Mouse (Mus musculus): ENCODE data around the gene Hmga2. TPM values are rescaled to one million over a fixed set of nuclear protein-coding genes. Genes with fewer than 3 reads are reported as not detected.

Hmga2 gene
- total RNA-seq, 2 experiments from 2014 or later, result not detected

GRCm38 (mm10) chr10:120429199-120429551, 47.1 kb downstream of the Hmga2 start:
- intact Hi-C loops (cut with DNase I), result no loop called here
- no peak for DNase-seq

GRCm38 (mm10) chr10:120428430-120429198, 47.7 kb downstream of the Hmga2 start:
- intact Hi-C loops (cut with DNase I), result no loop called here
- DNase-seq, result peak; percentile 55 to 63

- intact Hi-C loops (cut with DNase I), result no loop called here
- peak in 1 of 2 experiments; percentile 21 for DNase-seq
Observed at GRCm38 (mm10) chr10:120426086-120426610, 50.1 kb downstream of the Hmga2 start.

DNA sequence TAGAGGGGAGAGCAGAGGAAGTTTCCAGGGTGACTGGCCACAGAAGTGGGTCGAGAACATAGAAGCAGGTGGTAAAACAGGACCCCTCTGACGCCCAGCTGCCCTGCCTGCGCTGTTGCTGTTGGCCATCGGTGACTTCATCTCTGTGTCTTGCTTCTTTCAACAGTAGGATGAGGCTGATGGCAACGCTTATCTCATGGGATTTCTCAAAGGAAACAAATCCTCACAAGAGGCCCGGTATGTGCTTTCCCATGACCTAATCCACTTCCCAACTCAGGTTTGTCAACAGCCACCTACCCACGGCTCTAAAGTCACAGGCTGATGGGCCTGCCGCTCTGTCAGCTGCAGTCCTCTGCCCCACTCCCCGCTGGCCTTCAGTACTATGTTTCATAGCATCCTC, 52.3 kb downstream of the Hmga2 start:
- no peak for DNase-seq
- intact Hi-C loops (cut with DNase I), result no loop called here

DNA sequence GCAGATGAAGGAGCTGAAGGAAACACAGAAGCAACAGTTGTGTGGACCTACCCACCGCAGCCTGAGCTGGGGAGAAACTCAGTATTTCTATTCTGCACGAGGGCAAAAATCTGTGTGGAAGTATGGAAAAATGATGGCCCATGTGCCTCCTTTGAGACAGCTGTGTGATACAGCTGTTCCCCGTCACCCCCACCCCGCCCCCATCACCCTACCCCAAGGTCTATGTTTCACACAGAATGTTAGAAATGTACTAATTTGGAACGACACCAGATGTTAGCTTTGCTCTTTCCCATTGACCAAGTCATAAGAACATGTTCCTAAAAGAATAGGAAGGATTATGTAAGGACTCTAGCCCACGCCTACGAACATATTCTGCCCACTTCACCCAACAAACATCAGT, 53.0 kb downstream of the Hmga2 start:
- no peak for DNase-seq
- intact Hi-C loops (cut with DNase I), result no loop called here

DNA sequence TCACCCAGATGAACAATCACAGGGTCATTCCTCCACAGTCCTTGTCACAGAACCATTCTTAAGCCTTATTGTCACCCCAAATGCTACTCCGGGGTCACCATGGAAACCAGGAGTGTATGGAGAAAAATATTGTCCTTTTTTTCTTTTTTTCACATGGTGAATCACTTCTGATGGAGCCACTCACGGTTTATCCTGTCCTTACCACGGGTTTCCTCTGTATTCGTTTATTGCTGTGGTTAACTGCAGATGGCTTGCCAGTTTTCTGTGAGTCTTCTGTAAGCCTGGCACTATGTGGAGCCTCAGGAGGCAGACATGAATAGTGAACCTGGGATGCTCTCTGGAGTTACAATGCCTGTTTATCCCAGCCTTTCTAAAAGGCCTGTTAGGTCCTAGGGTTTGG, 53.4 kb downstream of the Hmga2 start:
- DNase-seq, result no peak
- intact Hi-C loops (cut with DNase I), result no loop called here

DNA sequence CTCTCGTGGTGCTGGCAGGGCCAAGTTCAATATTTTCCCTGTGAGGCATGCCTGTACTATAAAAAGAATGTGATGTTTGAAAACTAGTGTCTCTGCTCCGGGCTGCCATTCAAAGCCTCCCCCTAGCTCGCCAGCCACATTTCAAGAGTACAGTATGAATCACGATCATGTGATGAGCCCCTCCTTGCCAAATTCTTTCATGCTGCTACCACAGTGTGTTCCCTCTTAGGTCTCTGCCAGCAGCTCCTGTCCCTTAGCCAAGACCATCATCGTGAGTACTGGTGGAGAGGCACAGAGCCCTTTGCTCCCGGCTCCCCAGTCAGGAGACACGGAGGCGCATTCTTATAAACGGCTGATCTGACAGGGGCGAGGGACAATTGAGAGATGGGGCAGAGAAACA, 54.2 kb downstream of the Hmga2 start:
- intact Hi-C loops (cut with DNase I), result no loop called here
- peak; percentile 78 for DNase-seq

DNA sequence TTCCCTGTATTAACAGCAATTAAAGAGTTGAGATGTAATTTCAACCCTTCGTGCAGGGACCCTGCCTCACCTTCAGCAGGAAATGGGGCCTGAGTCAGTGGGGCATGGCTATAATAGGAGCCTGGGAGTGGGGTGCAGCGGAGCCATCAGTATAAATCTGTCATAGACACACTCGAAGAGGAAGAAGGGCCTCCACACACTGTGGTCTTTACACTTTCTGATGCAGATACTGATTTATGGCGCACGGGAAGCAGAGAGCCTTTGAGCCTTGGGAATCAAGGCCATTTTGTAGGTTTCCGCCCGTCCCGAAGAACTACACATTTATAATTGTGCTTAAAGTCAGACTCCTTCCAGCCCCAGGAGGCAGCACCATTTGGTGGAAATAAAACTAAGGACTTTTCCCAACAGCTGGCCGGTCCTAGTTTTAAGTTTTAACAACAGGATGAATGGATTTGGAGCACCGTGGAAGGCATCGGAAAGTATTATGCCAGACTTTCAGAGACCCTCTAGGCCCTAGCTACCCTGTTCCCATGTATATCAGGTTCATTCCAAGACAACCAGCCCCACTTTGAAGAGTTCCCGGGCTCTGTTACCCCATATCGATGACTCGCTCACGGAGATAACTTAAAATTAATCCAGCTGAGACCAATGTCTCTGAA, 55.2 kb downstream of the Hmga2 start:
- intact Hi-C loops (cut with DNase I), result no loop called here
- no peak for DNase-seq

DNA sequence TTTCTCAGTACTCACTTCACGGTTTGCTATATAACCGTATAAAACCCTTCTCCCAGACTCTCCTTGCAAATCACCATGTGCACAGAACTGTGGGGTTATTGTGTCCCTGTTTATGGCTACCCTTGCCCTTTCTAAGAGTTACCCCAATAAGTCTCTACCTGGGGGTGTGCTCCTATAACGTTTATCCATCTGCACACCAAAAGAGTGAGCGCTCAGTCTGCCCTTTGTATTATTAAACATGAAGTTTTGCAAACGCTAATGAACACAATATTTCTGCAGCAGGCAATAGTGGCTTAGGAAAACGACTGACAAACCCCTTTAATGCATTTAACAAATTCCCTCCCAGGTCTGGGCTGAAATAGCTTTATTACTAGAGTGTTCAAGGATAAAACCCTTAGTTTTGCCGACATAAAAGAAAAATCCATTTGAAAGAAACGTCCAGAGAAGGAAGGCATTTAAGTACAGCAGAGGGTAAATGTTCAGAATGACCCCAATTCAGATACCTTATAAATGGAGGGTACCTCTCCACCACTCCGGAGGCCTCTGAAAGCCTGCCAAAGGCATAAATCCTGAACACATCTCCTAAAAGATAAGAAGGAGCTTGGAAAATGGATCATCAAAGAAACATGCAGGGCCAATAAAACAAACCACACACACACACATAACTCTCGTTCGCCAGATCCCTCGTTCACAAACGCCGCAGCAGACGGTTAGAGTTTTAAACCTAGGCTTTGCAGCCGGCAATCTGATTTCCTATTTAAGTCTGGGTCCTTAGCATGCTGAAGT, 57.3 kb downstream of the Hmga2 start:
- intact Hi-C loops (cut with DNase I), result no loop called here
- DNase-seq, result no peak

GRCm38 (mm10) chr10:120418211-120418610, 58.1 kb downstream of the Hmga2 start:
- no peak for DNase-seq
- intact Hi-C loops (cut with DNase I), result no loop called here

DNA sequence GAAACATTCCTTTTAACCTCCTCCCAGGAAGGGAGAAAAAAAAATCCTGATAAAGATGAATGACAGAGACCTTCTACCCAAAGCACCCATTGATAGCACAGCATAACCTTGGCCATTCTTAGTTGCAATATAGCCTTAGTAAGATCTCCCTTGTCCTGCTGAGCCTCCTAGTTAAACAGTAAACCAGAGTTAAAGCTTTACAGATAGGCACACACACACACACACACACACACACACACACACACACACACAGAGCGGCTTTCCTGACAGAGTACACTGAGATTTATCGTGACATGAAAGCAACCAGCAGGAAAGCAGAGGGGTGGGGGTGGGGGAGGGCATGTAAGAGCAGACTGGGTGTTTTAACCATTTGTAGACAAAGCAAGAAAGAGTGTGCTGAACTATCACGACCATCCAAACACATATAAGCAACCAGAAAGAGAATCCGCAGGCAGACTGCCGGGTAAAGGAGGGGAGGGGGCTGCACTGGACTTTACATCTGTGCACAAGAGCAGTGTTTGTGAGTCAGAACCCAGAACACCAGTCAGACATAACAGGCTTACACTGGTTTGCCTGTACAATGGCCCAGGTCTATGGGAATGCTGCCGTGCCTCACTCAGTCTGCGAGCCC, 58.7 kb downstream of the Hmga2 start:
- intact Hi-C loops (cut with DNase I), result no loop called here
- no peak for DNase-seq

GRCm38 (mm10) chr10:120417116-120417487, 59.2 kb downstream of the Hmga2 start:
- no peak for DNase-seq
- intact Hi-C loops (cut with DNase I), result no loop called here

GRCm38 (mm10) chr10:120416628-120417027, 59.6 kb downstream of the Hmga2 start:
- intact Hi-C loops (cut with DNase I), result no loop called here
- DNase-seq, result no peak

DNA sequence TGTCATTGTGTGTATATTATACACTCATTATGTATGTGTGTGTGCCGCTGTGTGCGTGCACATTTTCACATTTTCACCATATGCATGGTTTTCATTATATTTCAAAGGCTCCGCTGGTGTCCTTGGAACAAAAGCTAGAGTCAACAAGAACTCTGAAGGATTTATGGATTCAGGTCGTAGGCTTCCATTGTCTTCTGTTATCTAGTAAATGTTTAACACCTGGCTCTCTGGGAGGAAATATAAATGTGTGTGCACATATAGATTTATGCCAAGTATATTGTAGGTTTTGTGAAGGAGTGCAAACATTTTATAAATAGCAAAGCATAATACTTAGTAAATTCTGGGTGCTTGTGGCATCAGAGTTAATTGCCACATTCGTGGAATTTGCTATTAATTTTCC, 64.1 kb downstream of the Hmga2 start:
- DNase-seq, result no peak
- intact Hi-C loops (cut with DNase I), result no loop called here

GRCm38 (mm10) chr10:120410958-120411357, 65.3 kb downstream of the Hmga2 start:
- intact Hi-C loops (cut with DNase I), result no loop called here
- DNase-seq, result no peak

DNA sequence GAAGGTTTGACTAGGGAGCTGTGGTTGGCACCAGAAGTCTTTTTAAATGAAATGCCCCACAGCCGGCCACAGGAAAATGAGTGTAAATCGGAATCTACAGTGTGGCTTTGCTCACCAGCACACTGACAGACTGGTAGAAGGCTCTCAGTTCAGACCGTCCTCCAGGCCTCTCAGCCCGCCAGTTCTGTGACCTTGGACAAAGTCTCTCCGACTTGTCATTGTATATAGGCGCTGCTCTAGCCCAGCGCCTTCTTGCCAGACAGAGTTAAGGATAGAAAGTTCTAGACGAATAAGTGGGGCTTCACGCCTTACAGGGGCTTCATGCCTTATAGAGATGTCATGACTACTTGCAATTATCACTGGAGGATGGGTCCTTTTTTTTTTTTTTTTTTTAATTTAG, 67.1 kb downstream of the Hmga2 start:
- no peak for DNase-seq
- intact Hi-C loops (cut with DNase I), result no loop called here

GRCm38 (mm10) chr10:120407230-120407629, 69.0 kb downstream of the Hmga2 start:
- DNase-seq, result no peak
- intact Hi-C loops (cut with DNase I), result no loop called here

- intact Hi-C loops (cut with DNase I), result no loop called here
- no peak for DNase-seq
Observed at GRCm38 (mm10) chr10:120406038-120406437, 70.2 kb downstream of the Hmga2 start.

GRCm38 (mm10) chr10:120405322-120405721, 70.9 kb downstream of the Hmga2 start:
- intact Hi-C loops (cut with DNase I), result no loop called here
- DNase-seq, result no peak

DNA sequence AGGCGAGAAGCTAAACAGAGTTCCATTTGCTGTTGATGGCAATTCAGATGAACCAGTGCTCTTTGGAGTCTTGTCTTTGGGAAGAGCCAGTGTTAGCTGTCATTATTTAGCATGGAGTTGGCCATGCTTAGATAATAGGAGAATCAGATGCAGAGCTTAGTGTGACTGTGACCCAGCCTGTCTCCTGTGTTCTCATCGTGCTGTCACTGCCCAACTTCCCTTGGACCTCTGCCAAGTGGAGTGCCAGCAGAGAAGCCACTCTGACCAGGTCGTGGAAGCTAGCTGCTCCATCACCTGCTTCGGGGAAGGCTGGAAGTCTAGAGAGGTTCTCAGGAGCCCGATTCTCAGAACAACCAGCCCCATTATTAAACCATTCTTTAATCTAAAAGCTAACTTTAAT, 73.3 kb downstream of the Hmga2 start:
- intact Hi-C loops (cut with DNase I), result no loop called here

GRCm38 (mm10) chr10:120401787-120402186, 74.5 kb downstream of the Hmga2 start:
- DNase-seq, result no peak
- intact Hi-C loops (cut with DNase I), result no loop called here

More for the DNA sequence above, 73.3 kb downstream of the Hmga2 start:
- DNase-seq, result no peak
